Mouse (Mus musculus): ENCODE measurements at regions not wholly inside any gene's neighbourhood (a gene's known extent, or its start where the extent isn't known, plus 50 kb on each side); places are given as distances from the start of the nearest gene placed in this dataset.

DNA sequence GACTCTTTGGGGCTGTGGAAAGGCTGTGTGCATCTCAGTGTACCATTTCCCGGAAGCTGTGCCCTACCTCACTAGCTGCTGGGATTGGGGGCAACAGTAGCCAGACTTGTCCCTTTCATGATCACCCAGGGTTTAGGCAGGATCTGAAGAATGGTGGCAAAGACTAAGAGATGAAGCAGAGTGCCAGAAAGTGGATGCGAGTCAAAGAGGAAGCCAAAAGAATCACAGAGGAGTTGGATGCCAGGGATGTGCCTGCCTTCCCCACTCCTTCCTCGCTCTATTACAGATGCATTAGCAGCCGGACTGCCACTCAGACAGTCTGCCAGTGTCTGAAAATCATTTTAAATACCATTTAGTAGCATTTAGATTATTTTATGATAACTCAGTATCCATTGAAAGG lies 271.5 kb upstream of the Slc24a2 start:
- DNase-seq, result no peak

DNA sequence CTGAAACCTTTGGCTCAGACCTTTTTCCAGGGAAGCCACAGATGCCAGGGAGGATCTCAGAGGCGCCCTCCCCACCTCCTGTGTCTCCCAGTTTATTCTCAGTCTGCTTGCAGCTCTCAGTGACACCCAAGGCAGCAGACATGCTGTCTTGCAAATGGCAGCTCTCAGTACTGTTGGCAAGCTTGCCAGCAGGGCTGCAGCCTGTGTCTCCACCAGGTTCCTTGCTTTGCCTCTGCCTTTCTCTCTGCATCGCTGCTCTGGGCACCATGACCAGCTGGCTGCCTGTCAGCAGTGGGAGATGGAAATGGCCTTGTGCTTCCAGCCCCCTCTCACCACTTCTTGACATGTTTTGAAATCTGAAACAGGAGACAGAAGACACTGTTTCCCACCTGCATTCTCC lies 270.2 kb upstream of the Slc24a2 start:
- no peak for DNase-seq

DNA sequence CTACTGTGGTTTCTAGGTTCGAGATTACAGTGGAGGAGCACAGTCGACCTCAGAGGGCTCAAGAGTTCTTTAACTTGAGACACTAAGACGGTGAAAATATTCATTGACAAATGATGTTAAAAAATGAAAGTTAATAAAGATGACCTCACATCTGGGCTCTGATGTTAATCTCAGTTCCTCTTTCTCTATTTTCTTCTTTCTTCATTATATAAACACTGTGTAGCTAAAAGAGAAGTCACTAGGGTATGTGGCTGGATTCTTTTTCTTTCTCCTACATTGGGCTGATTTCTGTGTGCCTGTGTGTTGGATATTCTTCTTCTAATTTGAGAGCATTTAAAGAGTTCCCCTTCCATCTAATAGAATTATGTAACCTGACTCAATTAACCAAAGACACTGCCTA lies 257.5 kb upstream of the Slc24a2 start:
- DNase-seq, result no peak

DNA sequence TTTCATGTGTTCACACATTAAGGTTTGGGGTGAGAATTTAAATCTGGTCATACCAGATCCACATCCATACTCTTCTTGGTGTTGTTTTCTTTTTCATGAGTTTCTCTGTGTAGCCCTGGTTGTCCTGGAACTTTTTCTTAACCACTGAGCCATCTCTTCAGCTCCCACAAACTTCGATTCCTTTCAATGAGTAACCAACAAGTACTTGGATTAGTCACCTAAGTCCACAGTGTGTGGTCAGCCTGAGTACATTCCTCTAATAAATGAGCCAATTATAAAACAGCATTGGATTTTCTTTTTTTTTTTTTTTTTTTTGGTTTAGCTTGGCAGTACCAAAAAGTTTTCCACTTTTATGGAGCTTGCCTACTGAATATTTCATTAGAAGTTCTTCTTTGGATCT lies 245.3 kb upstream of the Slc24a2 start:
- DNase-seq, result no peak

DNA sequence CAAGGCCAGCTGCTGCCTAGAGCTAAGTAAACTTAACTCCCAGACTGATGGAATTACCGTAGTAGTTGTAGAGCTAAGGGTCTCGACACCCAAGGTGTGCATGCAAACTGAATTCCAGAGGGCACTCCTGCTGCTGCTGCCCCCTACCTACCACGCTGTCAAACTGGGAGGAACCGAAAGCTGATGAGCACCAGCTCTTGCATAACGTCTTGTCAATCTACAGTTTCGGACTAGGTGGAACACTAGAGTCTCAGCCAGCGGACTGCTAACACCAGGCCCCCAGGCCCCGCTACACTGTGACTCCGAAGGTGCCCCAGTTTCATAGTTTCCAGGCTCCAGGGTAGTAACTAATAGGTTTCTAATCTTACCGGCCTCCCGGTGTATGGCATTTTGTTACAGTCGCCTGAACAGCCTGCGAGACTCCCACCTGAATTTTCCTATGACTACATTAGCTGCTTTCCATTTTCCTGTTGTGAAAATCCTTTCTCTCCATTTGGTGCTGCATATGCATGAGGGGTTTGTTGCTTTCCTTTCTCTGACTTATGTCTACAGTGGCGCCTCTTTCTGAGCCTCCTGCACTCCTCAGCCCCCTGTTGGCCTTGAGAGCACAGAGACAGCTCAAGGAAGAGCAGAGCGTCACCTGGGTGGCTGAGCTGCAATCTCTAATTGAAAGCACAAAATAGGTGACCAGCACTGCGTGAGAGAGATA lies 243.2 kb upstream of the Slc24a2 start:
- DNase-seq, result no peak

DNA sequence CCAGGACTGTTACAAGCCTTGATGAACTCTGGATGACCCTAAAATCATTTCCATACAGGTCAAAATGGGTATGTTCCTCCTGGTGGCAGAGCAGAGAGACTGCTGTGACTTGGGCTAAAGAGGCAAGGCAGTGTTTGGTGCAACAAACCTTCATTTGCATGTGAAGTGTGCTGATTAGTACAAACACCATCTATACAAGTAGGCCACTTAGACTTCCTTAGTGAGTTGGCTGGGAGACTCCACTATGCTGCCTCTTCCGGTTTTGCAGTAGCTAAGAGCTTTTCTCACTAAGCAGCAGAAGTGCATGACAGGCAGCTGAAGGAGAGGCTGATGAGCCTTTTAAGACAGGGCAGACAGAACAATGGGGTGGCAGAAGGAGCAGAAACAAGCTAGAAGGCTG lies 242.5 kb upstream of the Slc24a2 start:
- DNase-seq, result no peak

DNA sequence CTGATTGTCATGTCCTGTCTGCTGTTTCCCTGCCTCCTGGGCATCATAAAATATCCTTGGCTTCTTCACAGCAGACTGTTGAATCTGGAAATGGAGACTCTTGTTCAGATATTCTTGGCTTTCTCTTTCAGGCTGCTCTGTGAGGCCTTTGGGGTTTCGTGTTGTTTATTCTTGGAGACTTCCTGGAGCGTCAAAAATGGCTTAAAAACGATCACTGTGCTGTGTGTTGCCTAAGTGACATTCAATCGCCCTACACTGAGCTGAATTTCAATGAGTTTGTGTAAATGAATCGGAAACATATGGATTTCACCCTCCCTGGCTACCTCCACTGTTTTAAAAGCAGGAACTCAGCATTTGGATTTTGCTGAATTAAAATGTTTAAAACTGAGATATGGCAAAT lies 241.1 kb upstream of the Slc24a2 start:
- no peak for DNase-seq

DNA sequence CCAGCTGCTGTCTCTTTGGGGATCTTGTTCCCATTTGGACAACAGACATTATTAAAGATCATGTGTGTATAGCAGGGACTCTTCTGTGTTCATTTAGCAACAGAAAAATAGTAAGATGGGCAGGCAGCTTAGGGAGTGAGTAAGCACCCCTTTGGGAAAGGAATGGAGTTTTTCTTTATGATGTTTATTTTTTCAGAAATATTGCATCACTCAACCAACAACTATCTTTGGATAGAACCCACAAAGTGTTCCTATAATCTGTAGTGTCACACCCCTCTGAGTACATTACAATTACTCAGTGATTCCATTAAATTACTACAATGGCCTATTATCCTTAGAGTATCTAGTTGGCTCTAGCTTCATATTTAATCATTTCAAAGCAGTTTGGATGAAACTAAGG lies 237.3 kb upstream of the Slc24a2 start:
- no peak for DNase-seq

DNA sequence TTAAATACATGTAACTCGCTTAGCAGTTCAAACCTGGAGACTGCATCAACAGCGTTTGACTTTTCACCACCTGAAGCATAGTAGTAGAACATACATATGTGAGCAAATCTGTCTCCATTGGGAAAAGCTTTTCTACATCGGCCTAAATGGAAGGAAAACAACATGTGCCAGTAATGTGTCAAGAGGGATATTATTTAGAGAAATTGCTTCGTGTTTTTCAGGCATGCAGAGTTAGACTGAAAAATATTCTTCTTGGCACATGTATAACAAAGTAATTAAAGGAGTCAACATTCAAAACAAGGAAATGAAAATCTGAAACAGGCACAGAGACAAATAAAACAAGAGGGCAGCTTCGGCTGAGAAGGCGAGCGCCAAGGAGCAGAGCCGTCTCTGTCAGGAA lies 236.7 kb upstream of the Slc24a2 start:
- no peak for DNase-seq

DNA sequence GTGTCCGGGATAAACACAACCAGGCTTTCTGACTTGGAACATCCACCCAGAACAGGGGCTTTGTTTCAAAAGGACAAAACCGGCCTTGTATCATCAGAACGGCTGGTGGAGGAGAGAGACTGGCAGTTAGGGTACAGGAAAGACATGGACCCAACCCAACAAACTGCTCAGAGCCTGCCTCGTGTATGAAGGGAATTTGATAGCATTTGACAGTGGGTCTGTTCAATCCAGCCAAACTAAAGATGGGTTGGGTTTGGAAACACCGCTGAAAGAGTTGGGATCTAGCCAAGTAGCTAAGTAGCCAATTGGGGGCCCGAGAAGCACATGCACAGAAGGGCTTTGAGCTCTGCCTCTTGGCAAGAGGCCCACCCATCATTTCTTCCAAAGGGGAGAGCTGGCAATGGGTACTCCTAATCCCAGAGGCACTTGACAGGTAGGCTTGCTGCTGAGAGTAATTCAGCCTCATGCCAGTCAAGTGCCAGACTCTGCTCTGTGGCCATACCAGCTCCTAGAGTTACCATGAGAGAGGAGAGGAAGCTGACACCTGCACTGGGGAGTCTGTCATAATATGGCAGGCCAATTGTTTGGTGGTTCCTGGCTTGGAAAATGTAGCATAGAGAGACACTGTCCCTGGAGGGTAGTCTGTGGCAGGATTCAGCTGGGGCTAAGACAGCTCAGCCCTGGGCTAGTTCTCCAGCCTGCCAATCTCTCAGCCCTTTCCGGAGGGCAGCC lies 231.1 kb upstream of the Slc24a2 start:
- DNase-seq, result peak; percentile 7

DNA sequence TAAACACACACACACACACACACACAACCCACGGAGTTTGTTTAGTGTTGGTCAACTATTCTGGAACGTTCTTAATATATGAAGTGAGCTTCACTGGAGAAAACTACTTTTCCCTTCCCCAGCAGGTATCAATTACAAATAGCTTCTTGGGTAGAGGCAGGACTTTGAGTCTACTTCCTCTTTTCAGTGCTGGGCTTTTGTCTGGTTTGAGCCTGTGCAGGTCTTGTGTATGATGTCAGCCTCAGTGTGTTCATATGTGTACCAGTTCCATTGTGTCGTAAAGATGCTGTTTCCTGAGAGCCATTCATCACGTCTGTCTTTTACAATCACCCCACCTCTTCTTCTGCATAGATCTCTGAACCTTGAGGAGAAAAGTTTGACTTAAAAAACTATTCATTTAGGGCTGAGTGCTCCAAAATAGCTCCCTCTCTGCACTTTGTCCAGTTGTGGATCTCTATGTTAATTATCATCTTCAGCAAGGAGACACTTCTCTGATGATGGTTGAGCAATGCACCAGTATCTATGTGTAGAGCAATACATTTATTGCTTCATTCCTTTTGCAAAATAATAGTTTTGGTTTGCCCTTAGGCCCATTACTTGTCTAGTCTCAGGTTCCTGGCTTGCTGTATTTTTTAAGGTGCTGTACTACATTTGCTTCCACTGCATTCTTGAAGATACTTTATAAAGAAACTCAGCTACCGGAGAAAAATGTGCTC lies 225.7 kb upstream of the Slc24a2 start:
- DNase-seq, result no peak

DNA sequence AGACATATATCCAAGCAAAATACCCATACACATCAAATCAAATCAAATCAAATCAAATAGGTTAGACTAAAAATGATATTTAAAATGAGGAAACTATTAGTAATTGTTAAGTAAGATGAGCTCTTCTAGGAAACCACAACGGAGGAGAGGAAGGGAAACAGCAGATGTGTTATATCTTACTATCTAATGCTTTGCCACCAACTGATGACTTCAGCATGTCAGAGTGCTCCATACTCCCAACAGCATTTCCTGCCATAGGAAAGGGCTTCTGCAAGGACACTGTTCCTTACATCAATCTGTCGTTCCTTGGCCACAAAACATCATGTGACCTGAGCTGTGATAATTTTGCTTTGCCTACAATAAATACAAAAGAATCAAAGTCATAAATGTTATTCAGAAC lies 221.8 kb upstream of the Slc24a2 start:
- DNase-seq, result no peak

DNA sequence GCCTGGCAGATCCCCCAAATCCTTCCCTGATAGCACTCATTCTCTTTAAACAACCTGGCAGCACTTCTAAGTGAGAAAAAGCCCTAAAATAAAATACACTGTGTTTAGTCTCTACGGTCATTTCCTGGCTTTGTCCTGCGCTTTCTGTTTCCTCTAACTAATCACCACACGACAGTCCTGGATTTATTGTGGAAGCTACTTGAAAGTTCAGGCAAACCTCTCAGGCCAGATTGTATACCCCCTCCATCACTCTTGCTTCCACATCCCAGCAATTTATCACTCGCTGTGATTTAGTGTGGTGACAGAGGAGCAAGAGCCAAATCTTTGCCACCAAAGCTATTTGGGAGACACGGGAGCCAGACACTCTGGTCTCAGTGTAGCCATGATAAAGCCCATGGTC lies 221.0 kb upstream of the Slc24a2 start:
- no peak for DNase-seq

DNA sequence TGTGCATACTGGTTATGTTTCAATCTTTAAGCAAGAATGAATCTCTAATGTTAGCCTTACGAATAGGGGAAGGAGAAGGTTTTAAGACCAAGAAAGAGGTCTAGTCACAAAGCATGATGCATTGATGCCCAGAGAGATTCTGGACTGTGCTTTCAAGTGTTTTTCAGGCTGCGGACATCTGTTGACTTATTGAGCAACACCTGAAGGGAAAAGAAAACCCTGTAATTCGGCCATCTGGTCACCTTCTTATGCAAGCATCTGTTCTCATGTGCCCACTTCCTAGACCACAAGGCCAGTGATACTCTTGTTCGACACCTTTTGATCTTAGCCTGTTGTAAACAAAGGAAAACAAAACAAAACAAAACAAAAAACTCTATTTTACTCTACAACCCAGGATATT lies 218.1 kb upstream of the Slc24a2 start:
- DNase-seq, result no peak

DNA sequence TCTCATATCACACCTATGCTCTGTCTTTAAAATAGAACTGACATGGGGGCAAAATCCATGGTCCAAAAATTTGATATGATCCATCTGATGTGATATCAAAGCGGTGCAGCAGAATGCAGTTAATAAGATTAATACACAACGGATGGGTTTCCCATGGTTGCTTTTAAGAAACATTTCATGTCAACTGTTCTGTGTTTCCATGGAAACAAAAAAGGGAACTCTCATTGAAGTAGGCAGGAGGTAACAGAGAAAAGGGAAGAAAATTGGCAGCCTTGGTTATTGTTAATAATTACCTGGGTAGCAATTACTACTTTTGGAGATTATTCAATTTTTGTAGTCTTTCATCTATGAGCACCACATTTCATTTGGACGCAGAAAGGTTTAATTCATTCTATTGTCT lies 216.6 kb upstream of the Slc24a2 start:
- DNase-seq, result no peak

DNA sequence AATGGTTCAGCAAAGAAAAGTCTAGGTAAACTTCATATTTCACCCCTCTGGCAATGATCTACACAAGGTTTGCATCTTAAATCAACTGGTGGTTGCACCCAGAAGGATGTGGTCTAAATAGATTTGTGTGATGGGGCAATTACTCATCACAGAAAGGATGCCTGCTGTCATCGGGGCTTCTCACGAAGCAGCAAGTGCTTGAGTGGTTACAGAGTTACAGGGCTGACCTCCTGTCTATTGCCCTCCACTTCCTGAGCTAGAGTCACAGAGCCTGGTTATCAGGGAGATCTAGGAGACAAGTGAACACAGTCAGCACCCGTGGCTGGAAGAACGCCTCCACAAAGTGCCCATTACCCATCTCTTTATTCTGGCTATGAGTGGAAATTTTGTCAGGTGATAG lies 203.9 kb upstream of the Slc24a2 start:
- DNase-seq, result no peak

DNA sequence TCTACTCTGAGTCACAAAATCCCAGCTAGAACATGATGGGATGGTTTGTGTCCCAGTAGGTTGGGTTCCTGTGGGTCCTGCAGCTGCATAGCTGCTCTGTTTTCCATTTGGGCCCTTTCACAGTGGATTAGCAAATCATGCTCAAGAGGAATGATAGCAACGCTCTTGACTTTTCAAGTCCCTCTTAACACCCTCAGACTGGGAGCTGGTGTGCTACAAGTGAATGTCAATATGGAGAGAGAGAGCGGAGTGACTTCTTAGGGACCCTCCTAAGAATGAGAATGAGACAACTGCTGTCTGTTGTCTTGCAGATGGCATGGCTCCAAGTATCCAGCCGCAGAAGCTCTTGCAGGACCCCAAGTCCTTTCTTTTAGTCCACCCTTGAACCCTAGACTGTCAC lies 198.1 kb upstream of the Slc24a2 start:
- DNase-seq, result no peak

DNA sequence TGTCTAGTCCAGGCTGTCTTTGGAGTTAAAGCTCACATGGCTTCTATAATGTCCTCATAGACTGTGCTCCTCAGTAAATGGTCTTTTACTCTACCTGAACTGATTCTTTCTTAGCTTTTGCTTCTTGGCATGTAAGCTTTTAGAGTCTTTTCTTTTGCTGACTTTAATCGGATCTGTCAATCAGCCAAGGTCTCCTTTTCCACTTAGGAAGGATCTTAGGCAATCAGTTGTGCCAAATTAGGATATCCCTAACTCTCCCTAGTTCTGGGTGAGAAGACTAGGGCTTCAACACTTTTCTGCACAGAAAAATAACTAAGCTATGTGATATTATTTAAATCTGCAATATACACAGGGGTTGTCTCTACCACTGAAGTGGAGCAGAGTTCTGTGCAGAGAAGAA lies 193.8 kb upstream of the Slc24a2 start:
- DNase-seq, result no peak

DNA sequence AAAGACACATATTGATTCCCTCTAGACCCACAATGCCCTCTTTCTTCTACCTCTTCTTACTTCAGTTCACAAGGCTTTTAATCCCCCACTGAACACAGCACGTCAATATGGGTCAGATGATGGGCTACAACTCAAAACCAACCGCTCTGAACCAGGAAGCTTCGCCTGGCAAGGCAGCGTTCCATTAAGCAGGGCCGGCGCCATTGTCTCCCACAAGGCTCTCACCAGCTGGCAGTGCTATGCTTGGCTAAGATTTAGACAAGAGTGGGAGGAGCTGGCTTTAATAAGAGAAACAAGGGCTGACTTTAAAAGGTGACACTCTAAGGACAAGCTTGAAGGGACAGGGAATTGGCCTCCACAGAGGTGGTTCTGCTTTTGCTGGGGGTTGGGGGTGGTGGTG lies 192.3 kb upstream of the Slc24a2 start:
- no peak for DNase-seq

DNA sequence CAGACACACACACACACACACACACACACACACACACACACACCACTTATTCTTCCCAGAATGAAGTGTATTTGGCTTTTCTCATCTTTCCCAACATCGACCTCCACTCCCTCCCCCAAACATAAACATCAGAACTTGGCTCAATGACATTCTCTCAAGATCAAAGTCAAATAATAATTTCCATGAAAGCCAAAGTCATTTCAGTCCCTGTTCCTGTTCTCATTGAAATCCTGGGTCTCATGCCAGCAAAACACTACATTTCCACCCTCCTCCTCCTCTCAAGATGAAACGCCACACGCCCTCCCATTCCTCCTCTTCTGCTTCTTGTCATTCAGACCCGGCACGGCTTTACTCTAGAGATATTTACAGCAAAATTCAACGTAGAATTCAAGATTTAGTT lies 173.1 kb upstream of the Slc24a2 start:
- DNase-seq, result no peak

DNA sequence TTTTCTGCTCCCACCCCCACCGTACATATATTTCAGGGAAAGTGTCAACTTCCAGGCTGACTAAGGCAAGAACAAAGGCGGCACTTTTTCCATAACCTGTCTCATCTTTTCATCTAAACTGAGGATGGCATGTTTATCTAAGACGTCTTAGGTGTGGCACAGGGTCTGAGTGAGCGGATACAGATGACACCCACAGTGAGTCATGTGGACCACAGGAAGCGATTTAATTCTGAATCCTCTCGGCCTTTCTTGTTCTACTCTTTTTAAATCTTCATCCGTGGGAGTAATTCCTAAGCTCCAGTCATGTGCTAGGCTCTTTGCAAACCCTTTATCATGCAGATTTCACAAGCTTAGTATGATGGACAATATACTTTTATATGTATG lies 171.9 kb upstream of the Slc24a2 start:
- no peak for DNase-seq

DNA sequence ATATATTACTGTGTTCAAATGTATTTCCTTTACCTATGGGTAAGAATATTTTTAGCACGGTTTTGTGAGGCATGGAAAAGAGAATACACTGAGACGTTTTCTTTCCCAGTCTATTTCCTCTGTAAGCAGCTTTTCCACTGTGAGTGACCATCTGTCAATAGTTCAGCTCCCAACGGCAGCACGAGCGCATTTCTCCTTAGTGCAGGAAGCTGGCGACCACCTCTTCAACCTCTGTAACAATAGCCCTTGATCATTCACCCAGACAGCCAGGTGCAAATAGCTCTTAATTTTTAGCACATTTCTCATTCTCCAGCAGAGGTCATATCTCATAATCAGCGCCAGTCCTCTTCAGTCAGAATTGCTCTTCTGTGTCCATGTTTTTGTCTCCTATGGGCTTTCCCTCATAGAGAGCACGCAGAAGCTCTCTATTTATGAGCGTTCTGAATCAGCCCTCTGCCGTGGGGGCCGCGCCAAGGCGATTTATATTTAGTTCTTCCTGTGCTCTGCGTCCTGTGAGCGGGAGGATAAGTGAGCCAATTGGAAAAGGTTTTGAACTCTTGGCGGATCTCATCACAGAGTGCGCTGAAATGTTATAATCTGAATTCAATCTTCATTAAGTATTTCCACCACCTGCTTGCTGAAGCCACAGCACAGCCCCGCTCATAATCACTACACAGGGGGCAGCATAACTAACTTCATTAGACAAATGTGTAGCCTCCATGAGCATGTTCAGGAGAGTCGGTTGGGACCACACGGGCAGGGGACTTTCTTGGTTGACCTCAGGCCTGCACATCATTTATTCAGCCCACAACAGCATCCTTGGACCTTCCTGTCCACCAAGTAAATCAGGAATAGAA lies 171.3 kb upstream of the Slc24a2 start:
- DNase-seq, result peak; percentile 31

DNA sequence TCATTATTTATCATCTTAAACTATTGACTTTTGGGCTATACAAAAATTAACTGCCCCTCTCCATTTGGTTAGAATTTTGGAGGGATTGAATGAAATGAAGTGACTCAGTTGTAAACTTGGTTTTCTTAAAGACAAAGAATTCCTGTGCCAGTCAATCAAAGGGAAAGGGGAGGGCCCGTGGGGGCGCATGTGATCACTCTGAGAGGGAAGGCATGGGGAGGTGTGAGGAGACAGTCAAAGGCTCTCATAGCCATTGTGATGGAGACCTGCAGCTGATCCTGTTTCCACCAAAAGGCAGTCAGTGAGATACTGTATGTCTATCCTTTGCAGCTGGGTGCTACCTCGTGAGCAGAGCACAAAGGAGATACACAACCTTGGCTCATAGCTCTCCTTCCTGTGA lies 156.6 kb upstream of the Slc24a2 start:
- no peak for DNase-seq

Data from gastrocnemius, postnatal 10 days (tissue).